Mouse (Mus musculus) kidney, postnatal 0 days (tissue): ENCODE measurements around the gene Sf1. TPM values are rescaled to one million over a fixed set of nuclear protein-coding genes. Genes with fewer than 3 reads are reported as not detected.

Experiments used
- ATAC-seq: fragments of 200-750 bp; cut with Nextera tagmentation; replicated peaks from 2 replicates; pipeline ENCODE4 v1.8.0; 2017; ENCODE audit warnings: low read depth, moderate number of reproducible peaks, moderate TSS enrichment, moderate library complexity; ENCODE audit not compliant: low FRiP score
- DNase-seq: peaks from one replicate; pipeline ENCODE4 v3.0.0-alpha.2; 2016; ENCODE audit warnings: low spot score
- H3K27ac ChIP-seq: fragments of 300-500 bp; sonication (generic); 2 replicates; pipeline ENCODE4 v1.5.1; 2014; ENCODE audit warnings: mild to moderate bottlenecking
- H3K27me3 ChIP-seq: fragments of 300-500 bp; sonication (generic); 2 replicates; pipeline ENCODE4 v1.6.1; 2014; ENCODE audit warnings: low read length, mixed read lengths; ENCODE audit not compliant: insufficient read depth
- H3K36me3 ChIP-seq: fragments of 300-500 bp; sonication (generic); 2 replicates; pipeline ENCODE4 v1.6.1; 2014; ENCODE audit warnings: low read length, mixed read lengths; ENCODE audit not compliant: insufficient read depth
- H3K4me1 ChIP-seq: fragments of 300-500 bp; sonication (generic); replicated peaks from 2 replicates; pipeline ENCODE4 v1.6.1; 2014; ENCODE audit warnings: antibody characterized with exemption, low read length, mixed read lengths; ENCODE audit not compliant: insufficient read depth
- H3K4me2 ChIP-seq: fragments of 300-500 bp; sonication (generic); 2 replicates; pipeline ENCODE4 v1.6.1; 2014; ENCODE audit warnings: mild to moderate bottlenecking, low read length, moderate library complexity, mixed read lengths
- H3K4me3 ChIP-seq: fragments of 300-500 bp; sonication (generic); replicated peaks from 2 replicates; pipeline ENCODE4 v1.5.1; 2014; ENCODE audit warnings: low read depth, low read length
- H3K9ac ChIP-seq: fragments of 300-500 bp; sonication (generic); 2 replicates; pipeline ENCODE4 v1.6.1; 2014; ENCODE audit warnings: low read depth, low read length
- H3K9me3 ChIP-seq: fragments of 300-500 bp; sonication (generic); replicated peaks from 2 replicates; pipeline ENCODE4 v1.6.1; 2016; ENCODE audit warnings: low read length, inconsistent platforms, mixed read lengths
- CTCF ChIP-seq: IDR thresholded peaks from 2 replicates; pipeline ENCODE4 v1.5.1; 2016; ENCODE audit warnings: antibody characterized with exemption, low read depth, mild to moderate bottlenecking, moderate library complexity
- WGBS: fragments of 180-500 bp; shearing (Covaris S2); extraction: QIAGEN DNeasy Blood & Tissue Kit; methylation state at CpG from one replicate; pipeline ENCODE4 v1.1.7; 2014; 5-methylcytosine and 5-hydroxymethylcytosine counted together
- microRNA-seq: library from miRNA; unstranded; fragments of <30 nt; microRNA quantifications from one replicate; pipeline ENCODE4, GENCODE M21; 2016
- polyA plus RNA-seq: library from polyadenylated mRNA; unstranded; fragments of >200 nt; fragmentation: Nextera tagmentation; extraction: Ambion mirVana; gene quantifications from 2 replicates; pipeline ENCODE4 v1.2.1, GENCODE M21; 2015

Gene Sf1
- polyA plus RNA-seq, 1 experiment from 2014 or later = 91.1 TPM

DNA sequence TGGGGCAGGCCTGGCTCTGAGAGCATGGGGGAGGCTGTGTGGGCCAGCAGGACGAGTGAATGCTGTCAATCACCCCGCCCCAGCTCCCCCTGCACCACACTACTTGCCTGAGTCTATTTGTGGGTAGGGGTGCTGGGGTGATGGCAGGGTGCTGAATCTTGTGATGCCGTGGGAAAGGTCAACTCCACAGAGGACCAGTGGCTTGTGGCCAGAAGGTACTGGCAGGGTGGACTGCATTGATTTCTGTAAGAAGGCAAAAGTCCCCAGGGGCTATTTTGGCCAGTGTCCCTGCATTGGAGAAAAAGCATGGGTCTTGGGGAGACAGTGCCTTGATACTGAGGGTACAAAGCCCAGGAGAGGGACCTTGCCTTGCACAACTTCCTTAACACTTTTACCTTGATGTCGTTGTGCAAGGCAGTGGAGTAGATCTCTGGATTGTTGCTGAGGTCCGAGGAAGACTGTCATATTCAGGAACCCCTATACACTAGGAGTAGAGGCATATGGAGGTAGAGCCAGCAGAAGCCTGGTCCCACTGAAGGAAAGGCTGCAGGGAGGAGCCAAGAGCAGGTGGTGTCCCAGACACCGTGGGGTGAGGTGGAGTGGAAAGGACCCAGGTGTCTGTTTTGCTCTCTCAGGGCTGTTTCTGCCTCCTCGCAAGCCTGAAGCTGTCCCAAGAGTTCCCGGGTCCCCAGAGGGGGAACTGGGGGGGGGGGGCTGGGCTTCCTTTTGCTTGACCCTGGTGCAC lies 60.8 kb downstream of the Sf1 start:
- DNase-seq (no peak), ATAC-seq (no peak)
- H3K9ac ChIP-seq = no peak overlapping the region
- H3K27me3 ChIP-seq = peaks cover 47% of the 10 kb centered on the region
- 58% methylated on average over 8 of the region's 8 CpGs for WGBS
- H3K4me1 ChIP-seq = peaks cover 12% of the 10 kb centered on the region
- H3K36me3 ChIP-seq = no peaks in the 10 kb centered on the region
- no peak overlapping the region for H3K27ac ChIP-seq
- no peak for TF ChIP-seq CTCF
- H3K9me3 ChIP-seq = no peaks in the 10 kb centered on the region
- H3K4me3 ChIP-seq = no peak overlapping the region
- no peak overlapping the region for H3K4me2 ChIP-seq

DNA sequence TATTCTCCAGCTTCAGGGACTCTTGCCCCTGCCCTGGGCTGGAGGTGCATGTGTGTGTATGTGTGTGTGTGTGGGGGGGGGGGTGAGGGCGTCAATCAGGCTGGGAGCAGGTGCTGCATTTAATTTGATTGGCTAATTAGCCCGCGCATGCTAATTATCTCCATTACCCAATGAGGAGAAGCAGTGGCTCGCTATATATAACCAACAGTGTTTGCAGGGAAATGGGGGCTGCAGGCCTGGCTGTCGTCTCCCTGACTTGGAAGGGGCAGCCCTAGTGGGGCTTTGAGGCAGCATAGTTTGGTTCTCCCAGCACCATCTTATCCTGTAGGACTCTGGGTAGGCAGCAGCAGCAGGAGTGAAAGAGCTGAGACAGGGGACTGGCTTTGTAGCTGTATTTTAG lies 62.1 kb downstream of the Sf1 start:
- DNase-seq (no peak), ATAC-seq (no peak)
- Histone ChIP-seq H3K9ac (no peak overlapping the region), H3K36me3 (no peaks in the 10 kb centered on the region), H3K4me3 (no peak overlapping the region), H3K27ac (no peak overlapping the region), H3K4me1 (peaks cover 12% of the 10 kb centered on the region), H3K27me3 (peaks cover 47% of the 10 kb centered on the region), H3K4me2 (no peak overlapping the region), H3K9me3 (no peaks in the 10 kb centered on the region)
- TF ChIP-seq CTCF = no peak
- 33% methylated on average over 5 of the region's 5 CpGs for WGBS

DNA sequence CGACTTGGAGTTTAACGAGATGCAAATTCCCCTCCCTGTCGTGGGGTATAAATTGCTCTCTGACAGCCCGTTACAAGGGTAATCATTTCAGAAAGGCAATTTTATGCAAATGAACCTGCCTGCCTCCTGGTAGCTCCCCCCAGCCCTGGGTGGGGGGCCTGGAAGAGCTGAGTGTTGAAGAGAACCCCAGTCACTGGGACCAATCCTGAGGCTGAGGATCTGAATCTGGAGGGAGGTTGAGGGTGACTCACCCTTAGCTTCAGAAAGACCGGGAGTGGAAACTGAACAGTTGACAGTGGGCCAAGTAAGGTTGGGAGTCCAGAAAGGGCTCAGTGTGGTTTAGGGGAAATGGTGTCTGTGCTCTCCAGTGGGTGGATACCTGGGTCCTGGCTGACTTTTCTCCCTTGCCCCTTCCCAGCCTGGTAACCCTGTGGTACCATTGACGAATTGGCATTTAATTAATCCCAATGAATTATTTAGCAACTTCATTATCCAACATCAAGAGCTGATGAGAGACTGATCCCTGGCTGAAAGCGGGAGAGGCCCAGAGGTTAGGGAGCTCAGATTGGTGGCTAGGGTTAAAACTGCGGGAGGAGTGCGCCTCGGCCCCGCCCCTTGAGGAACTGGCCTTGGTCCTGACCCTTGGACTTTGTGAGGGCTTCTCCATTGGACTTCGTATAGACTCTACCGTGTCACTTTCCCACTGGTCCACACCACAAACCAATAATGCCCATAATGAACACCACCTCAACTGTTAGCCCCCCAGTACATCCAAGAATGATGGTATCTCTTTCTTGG lies 63.4 kb downstream of the Sf1 start:
- TF ChIP-seq CTCF = no peak
- peak; percentile 77 for DNase-seq
- H3K27ac ChIP-seq = no peak overlapping the region
- no peaks in the 10 kb centered on the region for H3K9me3 ChIP-seq
- peaks cover 46% of the 10 kb centered on the region for H3K27me3 ChIP-seq
- no peak for ATAC-seq
- 14% methylated on average over 13 of the region's 13 CpGs for WGBS
- no peak overlapping the region for H3K9ac ChIP-seq
- peaks cover 12% of the 10 kb centered on the region for H3K4me1 ChIP-seq
- H3K4me2 ChIP-seq = no peak overlapping the region
- H3K36me3 ChIP-seq = no peaks in the 10 kb centered on the region
- no peak overlapping the region for H3K4me3 ChIP-seq

Small RNAs within 50 kb of the gene (microRNA-seq; reads per million reads assigned to microRNA genes)
- gene Mir6989 = not detected

Other genes starting within 250 kb of the Sf1 start
- gene Sac3d1, start 245.0 kb upstream of the Sf1 start, polyA plus RNA-seq = 32.0 and 35.9 TPM in 2 replicates
- 26.5 and 30.0 TPM in 2 replicates for gene Snx15, start 235.4 kb upstream of the Sf1 start, polyA plus RNA-seq
- gene Batf2, start 222.7 kb upstream of the Sf1 start, polyA plus RNA-seq = 0.38 and 0.49 TPM in 2 replicates
- gene Arl2, start 222.1 kb upstream of the Sf1 start, polyA plus RNA-seq = 96.1 and 103 TPM in 2 replicates
- not detected in 2 replicates for gene Majin, start 179.3 kb upstream of the Sf1 start, polyA plus RNA-seq
- 1.6 and 2.1 TPM in 2 replicates for gene Gpha2, start 137.3 kb upstream of the Sf1 start, polyA plus RNA-seq
- gene Ppp2r5b, start 127.8 kb upstream of the Sf1 start, polyA plus RNA-seq = 19.9 and 20.4 TPM in 2 replicates
- gene Atg2a, start 122.0 kb upstream of the Sf1 start, polyA plus RNA-seq = 7.0 and 7.8 TPM in 2 replicates
- gene Ehd1, start 87.0 kb upstream of the Sf1 start, polyA plus RNA-seq = 64.2 and 73.4 TPM in 2 replicates
- gene Cdc42bpg, start 57.2 kb upstream of the Sf1 start, polyA plus RNA-seq = 1.0 TPM in 2 replicates
- gene Men1, start 28.7 kb upstream of the Sf1 start, polyA plus RNA-seq = 51.9 and 54.6 TPM in 2 replicates
- 12.2 and 13.5 TPM in 2 replicates for gene Map4k2, start 22.6 kb upstream of the Sf1 start, polyA plus RNA-seq
- gene Pygm, start 20.7 kb downstream of the Sf1 start, polyA plus RNA-seq = 24.5 and 25.8 TPM in 2 replicates
- gene Rasgrp2, start 35.6 kb downstream of the Sf1 start, polyA plus RNA-seq = 97.5 and 116 TPM in 2 replicates
- 5.9 and 6.7 TPM in 2 replicates for gene Nrxn2, start 55.0 kb downstream of the Sf1 start, polyA plus RNA-seq
- 21.8 and 31.4 TPM in 2 replicates for gene Slc22a12, start 179.3 kb downstream of the Sf1 start, polyA plus RNA-seq